12 mouse cellular contexts compared by ENCODE assay signal in genomic region chr1:155790111-155790974, GRCm38 (mm10). TPM values are rescaled to one million over a fixed set of nuclear protein-coding genes. Genes with fewer than 3 reads are reported as not detected.
DNase-seq lines count a peak whose midpoint lies in the region; ATAC-seq lines count a peak whose summit lies in the region.
"Had no signal": no experiment of that assay in that cellular context is flagged by ENCODE, and none has a peak within 500 bp of the region (broad histone marks: within the 10 kb centered on the region; RNA-seq: fewer than 3 reads in every experiment).

No protein-coding gene starts in this region.

- H3K36me3 ChIP-seq in forebrain, embryonic 10.5 days (replicated peaks): peaks cover 65% of the 10 kb centered on the region

- H3K4me3 ChIP-seq in forebrain, embryonic 10.5 days: no peak overlapping the region

- no peaks in the 10 kb centered on the region for H3K9me3 ChIP-seq in forebrain, embryonic 10.5 days

- DNase-seq in brain, adult 2 months (ENCODE audit: low read depth, low spot score): peak; percentile 84
- no peak for DNase-seq in forebrain, embryonic 10.5 days (ENCODE audit: extremely low spot score, low spot score)
- peak; percentile 47 for DNase-seq in mesoderm, embryonic 11.5 days (ENCODE audit: low read depth, low spot score)
- no peak for DNase-seq in ovary, adult 18-20 months (ENCODE audit: low spot score)
- DNase-seq in lung, postnatal 14 days: no peak
- DNase-seq in spleen, postnatal 10 days (ENCODE audit: low spot score in 2 of 2): no peak
- no peak for DNase-seq in gastrocnemius, adult 18-20 months (ENCODE audit: low spot score)

- 66% methylated on average over 16 of the region's 16 CpGs for WGBS in forebrain, embryonic 10.5 days

- ATAC-seq in cerebellum, adult (ENCODE audit: insufficient number of reproducible peaks, low FRiP score, low TSS enrichment): peak; percentile 64

- H3K4me1 ChIP-seq in forebrain, embryonic 10.5 days: peaks cover 11% of the 10 kb centered on the region

- peak overlapping the region; percentile 62 for H3K27ac ChIP-seq in forebrain, embryonic 10.5 days

- no peaks in the 10 kb centered on the region for H3K27me3 ChIP-seq in forebrain, embryonic 10.5 days (ENCODE audit: poor library complexity, severe bottlenecking)

RNA-seq across cellular contexts. Expression of gene Qsox1, which starts 22.3 kb away (rescaled TPM):
- polyA plus RNA-seq in forebrain, embryonic 10.5 days (2016; fragmentation: Nextera tagmentation; extraction: Ambion mirVana): 15.8 and 16.6 TPM in 2 replicates
- total RNA-seq in gastrocnemius, adult 18-20 months (2021): 10 to 100 TPM; 20.6 to 24.2 TPM

RNA-seq across cellular contexts. Expression of gene Lhx4, which starts 38.9 kb away (rescaled TPM):
- not detected in 2 replicates for polyA plus RNA-seq in forebrain, embryonic 10.5 days (2016; fragmentation: Nextera tagmentation; extraction: Ambion mirVana)
- not detected for total RNA-seq in gastrocnemius, adult 18-20 months (2021)
- total RNA-seq: MEL; neutrophil, adult 5-6 weeks had no signal
- polyA plus RNA-seq: heart, postnatal 0 days; liver, embryonic 16.5 days had no signal

Comparison
In these comparisons a context has a peak if more than half of its experiments do, and no peak if none do; other contexts are left out.
1. DNase-seq: peak in brain, adult 2 months (single experiment) and mesoderm, embryonic 11.5 days (single experiment); none in forebrain, embryonic 10.5 days (single experiment), ovary, adult 18-20 months (single experiment), lung, postnatal 14 days (single experiment), spleen, postnatal 10 days (0 of 2) and gastrocnemius, adult 18-20 months (single experiment).